Mouse (Mus musculus): ENCODE data around the gene Trp53inp2. TPM values are rescaled to one million over a fixed set of nuclear protein-coding genes. Genes with fewer than 3 reads are reported as not detected.

Gene Trp53inp2
- polyA plus RNA-seq, 1 experiment from 2014 or later = 88.7 TPM

MicroRNAs within 50 kb of the gene (microRNA counts, 519-probe panel; counts per million panel counts)
- 1,645 counts per million, percentile 23 among the panel's probes with 10 or more counts for microRNA mmu-miR-695

Small RNAs within 50 kb of the gene (microRNA-seq; reads per million reads assigned to microRNA genes)
- gene Mir695 = not detected

Other genes starting within 250 kb of the Trp53inp2 start
- gene Itch, start 247.6 kb upstream of the Trp53inp2 start, polyA plus RNA-seq (2015; fragmentation: Nextera tagmentation; extraction: Ambion mirVana) = 41.2 and 44.4 TPM in 2 replicates
- gene Dynlrb1, start 144.5 kb upstream of the Trp53inp2 start, polyA plus RNA-seq (2015; fragmentation: Nextera tagmentation; extraction: Ambion mirVana) = 675 and 765 TPM in 2 replicates
- gene Map1lc3a, start 104.8 kb upstream of the Trp53inp2 start, polyA plus RNA-seq (2015; fragmentation: Nextera tagmentation; extraction: Ambion mirVana) = 588 and 743 TPM in 2 replicates
- gene Pigu, start 23.6 kb upstream of the Trp53inp2 start, polyA plus RNA-seq (2015; fragmentation: Nextera tagmentation; extraction: Ambion mirVana) = 57.0 and 57.4 TPM in 2 replicates
- 18.8 and 18.9 TPM in 2 replicates for gene Ncoa6, start 92.8 kb downstream of the Trp53inp2 start, polyA plus RNA-seq (2015; fragmentation: Nextera tagmentation; extraction: Ambion mirVana)
- 24.0 and 29.4 TPM in 2 replicates for gene Acss2, start 136.9 kb downstream of the Trp53inp2 start, polyA plus RNA-seq (2015; fragmentation: Nextera tagmentation; extraction: Ambion mirVana)
- gene Ggt7, start 137.2 kb downstream of the Trp53inp2 start, polyA plus RNA-seq (2015; fragmentation: Nextera tagmentation; extraction: Ambion mirVana) = 80.2 and 94.7 TPM in 2 replicates
- gene Gss, start 211.8 kb downstream of the Trp53inp2 start, polyA plus RNA-seq (2015; fragmentation: Nextera tagmentation; extraction: Ambion mirVana) = 15.9 and 21.7 TPM in 2 replicates
- 1.0 and 1.9 TPM in 2 replicates for gene Myh7b, start 230.2 kb downstream of the Trp53inp2 start, polyA plus RNA-seq (2015; fragmentation: Nextera tagmentation; extraction: Ambion mirVana)

Data from neural tube, embryonic 15.5 days (tissue).